In the genomic region with DNA sequence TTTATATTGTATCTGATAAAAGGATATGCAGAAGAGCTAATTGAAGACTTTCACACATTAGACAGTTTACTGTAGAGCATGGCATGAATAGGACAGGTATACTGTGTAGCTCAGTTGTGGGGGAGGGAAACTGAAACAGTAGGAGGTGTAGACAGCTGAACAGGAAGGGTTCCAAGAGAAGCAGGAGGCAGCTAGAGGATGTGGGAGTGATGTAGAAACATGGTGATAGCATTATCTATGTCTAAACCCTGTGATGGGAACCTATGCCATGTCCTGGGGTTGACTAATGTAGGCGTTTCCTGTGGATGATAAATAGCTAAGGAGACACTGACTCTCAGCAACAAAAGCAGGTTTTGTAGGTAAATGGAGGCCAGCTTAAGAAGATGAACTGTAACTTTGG, we compare ENCODE assay signal across 15 mouse cellular contexts. TPM values are rescaled to one million over a fixed set of nuclear protein-coding genes. Genes with fewer than 3 reads are reported as not detected.
DNase-seq lines count a peak whose midpoint lies in the region.
"Had no signal": no experiment of that assay in that cellular context is flagged by ENCODE, and none has a peak within 500 bp of the region (broad histone marks: within the 10 kb centered on the region; RNA-seq: fewer than 3 reads in every experiment).

No protein-coding gene starts in this region.

- peak; percentile 56 for DNase-seq in layer of hippocampus, adult 9-11 months
- no peak for DNase-seq in layer of hippocampus, postnatal 10 days (ENCODE audit: low spot score in 2 of 2)
- DNase-seq in right cerebral cortex, adult 2 months (ENCODE audit: low spot score in 2 of 2), result peak; percentile 14 to 15
- DNase-seq in right cerebral cortex, postnatal 25 days, result no peak
- peak; percentile 68 for DNase-seq in brain, adult 2 months (ENCODE audit: low read depth, low spot score)
- DNase-seq in urinary bladder, postnatal 25 days (ENCODE audit: low spot score), result no peak
- DNase-seq: adrenal gland, postnatal 10 days; adrenal gland, postnatal 36 days; cerebellum, adult 11 months; cerebellum, adult 2 months; cerebellum, adult 9-11 months; cerebellum, postnatal 25 days; forebrain, postnatal 0 days; gastrocnemius, postnatal 10 days; gastrocnemius, postnatal 36 days had no signal

RNA-seq across cellular contexts. Expression of a gene that starts 53.3 kb away (rescaled TPM):
- total RNA-seq in layer of hippocampus, postnatal 10 days (2021), result 10 to 100 TPM; 50.7 to 54.9 TPM

Comparison
In these comparisons a context has a peak if more than half of its experiments do, and no peak if none do; other contexts are left out.
1. DNase-seq: peak in layer of hippocampus, adult 9-11 months (single experiment), right cerebral cortex, adult 2 months (2 of 2) and brain, adult 2 months (single experiment); none in layer of hippocampus, postnatal 10 days (0 of 2), right cerebral cortex, postnatal 25 days (single experiment) and urinary bladder, postnatal 25 days (single experiment).